Mouse (Mus musculus) heart, postnatal 0 days (tissue): ENCODE data around the gene Tprkb.

ENCODE experiments used
- CTCF ChIP-seq: IDR thresholded peaks from 2 replicates; pipeline ENCODE4 v1.5.1; 2016; ENCODE audit warnings: antibody characterized with exemption, control low read depth, low read depth
- EP300 ChIP-seq: IDR thresholded peaks from 2 replicates; pipeline ENCODE4 v1.6.1; 2016; ENCODE audit warnings: antibody characterized with exemption, low read depth

- TF ChIP-seq CTCF (no peak), EP300 (no peak)
Observed at GRCm38 (mm10) chr6:85919401-85919800, 7.7 kb downstream of the Tprkb start.
